ENCODE assay signal across 7 mouse cellular contexts in the genomic region with DNA sequence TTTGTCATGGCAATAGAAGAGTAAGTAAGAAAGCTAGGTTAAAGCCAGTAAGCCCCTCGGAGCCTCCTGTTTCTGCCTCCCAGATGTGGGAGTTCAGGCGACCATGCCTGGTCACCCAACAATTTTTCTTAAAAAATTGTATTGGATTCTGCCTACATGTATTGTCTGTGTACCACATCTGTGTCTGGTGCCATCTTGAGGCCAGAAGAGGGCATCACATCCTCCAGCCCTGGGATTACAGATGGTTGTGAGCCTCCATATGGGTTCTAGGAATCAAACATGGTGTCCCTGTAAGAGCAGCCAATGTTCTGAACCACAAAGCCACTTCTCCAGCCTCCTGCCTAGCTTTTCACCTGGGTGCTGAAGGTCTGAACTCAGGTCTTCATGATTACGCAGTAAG. TPM values are rescaled to one million over a fixed set of nuclear protein-coding genes. Genes with fewer than 3 reads are reported as not detected.
DNase-seq lines count a peak whose midpoint lies in the region; ATAC-seq and TF ChIP-seq lines count a peak whose summit lies in the region.

No protein-coding gene starts in this region.

- peak; percentile 79 for TF ChIP-seq CTCF in intestine, postnatal 0 days (IDR thresholded peaks at IDR 0.05; ENCODE audit: low read depth)
- peak; percentile 78 for TF ChIP-seq CTCF in lung, adult 2 months (IDR thresholded peaks at IDR 0.05; ENCODE audit: insufficient read depth, low read length)

- H3K4me2 ChIP-seq in intestine, postnatal 0 days (replicated peaks; ENCODE audit: low read depth) = no peak overlapping the region
- no peak overlapping the region for H3K4me2 ChIP-seq in intestine, embryonic 15.5 days (replicated peaks)

- no peaks in the 10 kb centered on the region for H3K9me3 ChIP-seq in intestine, postnatal 0 days (ENCODE audit: control insufficient read depth)
- H3K9me3 ChIP-seq in intestine, embryonic 15.5 days = no peaks in the 10 kb centered on the region

- no peak overlapping the region for H3K4me3 ChIP-seq in intestine, postnatal 0 days (ENCODE audit: low read depth, low read length)
- H3K4me3 ChIP-seq in intestine, embryonic 15.5 days (replicated peaks) = no peak overlapping the region
- no peak overlapping the region for H3K4me3 ChIP-seq in lung, adult 2 months (replicated peaks; ENCODE audit: extremely low read depth, low read depth, low read length)

- H3K9ac ChIP-seq in intestine, postnatal 0 days (ENCODE audit: low read depth, low read length) = no peak overlapping the region
- H3K9ac ChIP-seq in intestine, embryonic 15.5 days = no peak overlapping the region

- TF ChIP-seq POLR2A in lung, adult 2 months (IDR thresholded peaks at IDR 0.05; ENCODE audit: borderline replicate concordance, extremely low read depth, low read depth, low read length) = no peak

- no peak overlapping the region for H3K27ac ChIP-seq in intestine, postnatal 0 days (ENCODE audit: low read depth, low read length)
- no peak overlapping the region for H3K27ac ChIP-seq in intestine, embryonic 15.5 days

- WGBS in intestine, postnatal 0 days = 80% methylated on average over 3 of the region's 3 CpGs
- WGBS in intestine, embryonic 15.5 days = 83% methylated on average over 3 of the region's 3 CpGs
- WGBS in lung, adult 2 months = 86% methylated on average over 3 of the region's 3 CpGs

- no peaks in the 10 kb centered on the region for H3K4me1 ChIP-seq in intestine, postnatal 0 days (replicated peaks; ENCODE audit: control insufficient read depth, insufficient read depth, low read length)
- no peaks in the 10 kb centered on the region for H3K4me1 ChIP-seq in intestine, embryonic 15.5 days (replicated peaks)
- no peaks in the 10 kb centered on the region for H3K4me1 ChIP-seq in lung, adult 2 months (ENCODE audit: control insufficient read depth, insufficient read depth, low read length)

- H3K27me3 ChIP-seq in intestine, postnatal 0 days (replicated peaks; ENCODE audit: control insufficient read depth, insufficient read depth, low read length) = no peaks in the 10 kb centered on the region
- H3K27me3 ChIP-seq in intestine, embryonic 15.5 days (replicated peaks) = no peaks in the 10 kb centered on the region

- DNase-seq in B cell, adult 2 months = peak; percentile 66 to 71
- DNase-seq in ES-CJ7 (ENCODE audit: low read depth, low spot score) = peak; percentile 52
- DNase-seq in embryo, embryonic 11 days = peak; percentile 10
- DNase-seq in lung, adult 2 months = peak; percentile 40
- DNase-seq in neural tube, embryonic 10.5 days (ENCODE audit: extremely low spot score, low spot score) = no peak

- ATAC-seq in intestine, postnatal 0 days = no peak
- no peak for ATAC-seq in intestine, embryonic 15.5 days

- no peaks in the 10 kb centered on the region for H3K36me3 ChIP-seq in intestine, postnatal 0 days (ENCODE audit: control insufficient read depth, insufficient read depth)
- no peaks in the 10 kb centered on the region for H3K36me3 ChIP-seq in intestine, embryonic 15.5 days

RNA-seq across cellular contexts. Expression of gene Otulin, which starts 12.4 kb away (rescaled TPM):
- 29.9 and 30.8 TPM in 2 replicates for polyA plus RNA-seq in intestine, postnatal 0 days (2015; fragmentation: Nextera tagmentation; extraction: Ambion mirVana)
- 31.3 and 32.8 TPM in 2 replicates for polyA plus RNA-seq in intestine, embryonic 15.5 days (2015; fragmentation: Nextera tagmentation; extraction: Ambion mirVana)
- polyA plus RNA-seq in lung, adult 2 months (2012; rRNA removed) = 16.4 and 23.7 TPM in 2 replicates

RNA-seq across cellular contexts. Expression of gene Otulinl, which starts 38.5 kb away (rescaled TPM):
- polyA plus RNA-seq in intestine, postnatal 0 days (2015; fragmentation: Nextera tagmentation; extraction: Ambion mirVana) = 8.9 and 9.0 TPM in 2 replicates
- polyA plus RNA-seq in intestine, embryonic 15.5 days (2015; fragmentation: Nextera tagmentation; extraction: Ambion mirVana) = 10.9 and 11.4 TPM in 2 replicates
- 7.5 and 9.9 TPM in 2 replicates for polyA plus RNA-seq in lung, adult 2 months (2012; rRNA removed)
